Mouse (Mus musculus): ENCODE results near the gene Trpm4. TPM values are rescaled to one million over a fixed set of nuclear protein-coding genes. Genes with fewer than 3 reads are reported as not detected.
A peak's percentile ranks its signal among the peaks of the same experiment; 100 is the strongest.
"Not testable (repeated sequence)": the region's sequence is repeated elsewhere in the genome, so short reads cannot be mapped to it uniquely, and the experiment has no call there.

Trpm4 gene
- total and polyA plus RNA-seq, 3 experiments: 9.3 to 17.6 (median 12.0) TPM

DNA sequence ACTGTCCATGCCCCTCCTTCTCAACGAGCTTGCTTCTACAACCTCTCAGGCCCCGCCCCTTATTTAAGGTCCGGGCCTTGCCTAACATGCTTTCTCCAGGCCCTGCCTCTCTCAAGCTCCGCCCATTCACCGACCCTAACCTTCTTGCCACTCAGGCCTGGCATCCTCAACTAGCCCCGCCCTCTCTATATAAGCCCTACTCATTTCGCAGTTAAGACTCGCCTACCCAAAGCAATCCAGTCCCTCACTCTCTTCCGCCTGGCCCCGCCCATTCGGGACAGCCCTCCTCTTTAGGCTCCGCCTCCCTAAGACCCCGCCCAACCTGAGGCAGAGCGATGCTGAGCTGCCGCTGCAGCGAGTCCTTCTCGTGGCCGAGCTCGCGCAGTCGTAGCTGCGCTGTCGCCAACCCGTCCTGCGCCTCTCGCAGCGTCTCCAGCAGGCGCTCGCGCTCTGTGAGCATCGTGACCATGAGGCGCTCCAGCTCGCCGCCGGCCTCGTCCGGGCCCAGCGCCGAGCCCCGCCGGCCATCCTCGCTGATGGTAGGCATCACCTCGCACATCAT is 27.7 kb upstream of the Trpm4 start:
- peaks cover 4 to 29% of the 10 kb centered on the region in 2 experiments for H3K4me1 ChIP-seq (ENCODE audit: control insufficient read depth in 1 of 2, insufficient read depth in 2 of 2)
- H3K9me3 ChIP-seq (replicated peaks; ENCODE audit: low read length): peaks cover 2% of the 10 kb centered on the region
- no peaks in the 10 kb centered on the region for H3K36me3 ChIP-seq (replicated peaks in 1 of 2; ENCODE audit: control insufficient read depth in 1 of 2, insufficient read depth in 1 of 2, low read length in 1 of 2)
- no peak overlapping the region for H3K27ac ChIP-seq (ENCODE audit: insufficient read depth, low read depth)
- TF ChIP-seq MAZ (IDR thresholded peaks at IDR 0.05; ENCODE audit: low read depth, low read length) (no peak), ELF1 (IDR thresholded peaks at IDR 0.05; ENCODE audit: low read depth, low read length) (peak; percentile 69; the same call in 1 of the 2 replicates), TCF12 (IDR thresholded peaks at IDR 0.05; ENCODE audit: low read depth, low read length) (0 out of 2 replicates have a peak, but pooled peaks have one; percentile 34), MXI1 (IDR thresholded peaks at IDR 0.05; ENCODE audit: low read depth, low read length) (peak; percentile 17; the same call in 1 of the 2 replicates), NELFE (IDR thresholded peaks at IDR 0.05; ENCODE audit: low read depth, low read length) (peak; percentile 54), KAT2A (IDR thresholded peaks at IDR 0.05; ENCODE audit: insufficient replicate concordance, low read length) (no peak), UBTF (IDR thresholded peaks at IDR 0.05; ENCODE audit: low read depth, low read length) (peak; percentile 41; the same call in 1 of the 2 replicates), MAFK (IDR thresholded peaks at IDR 0.05; ENCODE audit: insufficient replicate concordance, low read length) (no peak), E2F4 (IDR thresholded peaks at IDR 0.05; ENCODE audit: insufficient replicate concordance, low read depth, low read length) (no peak), ZNF384 (IDR thresholded peaks at IDR 0.05; ENCODE audit: low read depth, low read length) (no peak), POLR2A (IDR thresholded peaks at IDR 0.05; ENCODE audit: low read depth, low read length) (peak; percentile 86), CTCF (conservative IDR thresholded peaks at IDR 0.05 in 1 of 2, IDR thresholded peaks at IDR 0.05 in 1 of 2; ENCODE audit: low read depth in 2 of 2, low read length in 2 of 2) (no peak), PAX5 (IDR thresholded peaks at IDR 0.05; ENCODE audit: low read length) (no peak), RCOR1 (conservative IDR thresholded peaks at IDR 0.05; ENCODE audit: low read depth, low read length) (no peak), NRF1 (IDR thresholded peaks at IDR 0.05; ENCODE audit: low read depth, low read length) (peak; percentile 78)
- DNase-seq (ENCODE audit: extremely low read depth): peak; percentile 98
- in situ Hi-C loops (cut with MboI; ENCODE audit: low pct_ligation_motif_present, low pct_unique_long_range_greater_than_20kb, low sequenced_read_pairs) (no loop called here), dilution Hi-C loops (cut with MboI; ENCODE audit: extremely low pct_ligation_motif_present, extremely low pct_unique_long_range_greater_than_20kb, low sequenced_read_pairs) (no loop called here)
- no peaks in the 10 kb centered on the region for H3K79me2 ChIP-seq (replicated peaks; ENCODE audit: control insufficient read depth, extremely low read depth, insufficient read depth, poor library complexity, severe bottlenecking)
- peak overlapping the region; percentile 81 for H3K4me2 ChIP-seq (ENCODE audit: insufficient read depth, low read depth, poor library complexity, severe bottlenecking)
- H3K27me3 ChIP-seq (replicated peaks): peaks cover 77% of the 10 kb centered on the region
- H3K9ac ChIP-seq (ENCODE audit: insufficient read depth, low read depth): peak overlapping the region; percentile 11
- H3K4me3 ChIP-seq (replicated peaks in 1 of 3; ENCODE audit: low read depth in 2 of 3, low read length in 2 of 3, poor library complexity in 1 of 3): peak overlapping the region; percentile 15 to 62 (median 50)

DNA sequence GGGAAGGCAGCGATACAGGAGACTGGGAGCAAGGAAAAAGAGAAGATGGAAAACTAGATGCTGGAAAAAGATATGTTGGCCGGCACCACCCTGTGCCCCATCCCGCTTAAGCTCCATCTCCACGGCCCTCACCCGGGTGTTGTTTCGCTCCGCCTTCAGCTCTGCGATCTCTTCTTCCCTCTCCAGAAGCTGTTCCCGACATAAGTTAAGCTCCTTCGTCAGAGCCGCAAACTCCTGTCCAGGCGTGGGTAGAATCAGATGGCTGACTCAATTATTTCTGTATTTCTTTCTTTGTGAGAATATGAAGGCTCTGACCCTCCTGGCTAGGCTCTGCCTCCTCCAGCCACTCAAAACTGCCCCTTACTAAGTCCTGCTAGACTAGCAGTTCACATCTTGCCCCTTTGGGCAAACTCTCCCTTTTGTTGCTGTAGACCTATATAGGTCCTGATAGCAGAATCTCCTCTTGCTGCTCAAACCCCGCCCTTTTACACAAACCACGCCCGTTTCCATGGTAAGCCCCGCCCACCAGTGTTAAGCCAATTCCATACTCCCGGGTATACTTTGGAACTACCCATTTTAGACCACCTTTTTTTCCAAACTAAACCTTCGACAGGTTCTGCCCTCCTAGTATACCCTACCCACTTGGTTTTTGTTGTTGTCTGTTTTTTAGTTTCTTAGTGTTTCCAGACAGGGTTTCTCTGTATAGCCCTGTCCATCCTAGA is 27.0 kb upstream of the Trpm4 start:
- H3K9me3 ChIP-seq (replicated peaks; ENCODE audit: low read length): peaks cover 2% of the 10 kb centered on the region
- no peaks in the 10 kb centered on the region for H3K79me2 ChIP-seq (replicated peaks; ENCODE audit: control insufficient read depth, extremely low read depth, insufficient read depth, poor library complexity, severe bottlenecking)
- dilution Hi-C loops (cut with MboI; ENCODE audit: extremely low pct_ligation_motif_present, extremely low pct_unique_long_range_greater_than_20kb, low sequenced_read_pairs) (no loop called here), in situ Hi-C loops (cut with MboI; ENCODE audit: low pct_ligation_motif_present, low pct_unique_long_range_greater_than_20kb, low sequenced_read_pairs) (no loop called here)
- H3K4me3 ChIP-seq (replicated peaks in 1 of 3; ENCODE audit: low read depth in 2 of 3, low read length in 2 of 3, poor library complexity in 1 of 3): no peak overlapping the region
- no peaks in the 10 kb centered on the region for H3K36me3 ChIP-seq (replicated peaks in 1 of 2; ENCODE audit: control insufficient read depth in 1 of 2, insufficient read depth in 1 of 2, low read length in 1 of 2)
- peaks cover 71% of the 10 kb centered on the region for H3K27me3 ChIP-seq (replicated peaks)
- H3K27ac ChIP-seq (ENCODE audit: insufficient read depth, low read depth): no peak overlapping the region
- H3K4me1 ChIP-seq (ENCODE audit: control insufficient read depth in 1 of 2, insufficient read depth in 2 of 2): peaks cover 0 to 25% of the 10 kb centered on the region in 2 experiments; a peak in 2 of 4 replicates
- DNase-seq (ENCODE audit: extremely low read depth): no peak
- no peak overlapping the region for H3K9ac ChIP-seq (ENCODE audit: insufficient read depth, low read depth)
- peak overlapping the region; percentile 4; the same call in 1 of the 2 replicates for H3K4me2 ChIP-seq (ENCODE audit: insufficient read depth, low read depth, poor library complexity, severe bottlenecking)
- no peak for TF ChIP-seq JUN (IDR thresholded peaks at IDR 0.05; ENCODE audit: insufficient read depth, low read depth, low read length)
- no peak for TF ChIP-seq JUND (conservative IDR thresholded peaks at IDR 0.05; ENCODE audit: low read depth, low read length)
- TF ChIP-seq ZNF384 (IDR thresholded peaks at IDR 0.05; ENCODE audit: low read depth, low read length): no peak
- TF ChIP-seq ZMIZ1 (IDR thresholded peaks at IDR 0.05; ENCODE audit: low read depth, low read length): no peak
- TF ChIP-seq SIN3A (IDR thresholded peaks at IDR 0.05; ENCODE audit: low read length): no peak
- TF ChIP-seq MXI1 (IDR thresholded peaks at IDR 0.05; ENCODE audit: low read depth, low read length): no peak
- TF ChIP-seq ZKSCAN1 (IDR thresholded peaks at IDR 0.05; ENCODE audit: borderline replicate concordance, low read depth, low read length): no peak

DNA sequence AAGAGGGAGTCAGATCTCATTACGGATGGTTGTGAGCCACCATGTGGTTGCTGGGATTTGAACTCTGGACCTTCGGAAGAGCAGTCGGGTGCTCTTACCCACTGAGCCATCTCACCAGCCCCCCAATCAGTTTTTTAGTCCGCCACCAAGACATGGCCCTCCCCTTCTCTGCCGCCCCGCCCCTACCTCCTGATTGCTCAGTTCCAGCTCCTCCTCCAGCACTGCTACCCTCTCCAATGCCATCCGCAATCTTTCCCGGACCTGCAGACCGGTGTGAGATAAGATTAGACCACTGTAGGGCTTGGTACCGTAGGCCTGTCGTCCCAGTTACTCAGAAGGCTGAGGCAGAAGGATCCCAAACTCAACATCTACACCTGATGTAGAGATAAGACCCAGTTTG is 25.5 kb upstream of the Trpm4 start:
- H3K4me1 ChIP-seq (ENCODE audit: control insufficient read depth in 1 of 2, insufficient read depth in 2 of 2): peaks cover 0 to 25% of the 10 kb centered on the region in 2 experiments; a peak in 2 of 4 replicates
- H3K4me3 ChIP-seq (replicated peaks in 1 of 3; ENCODE audit: low read depth in 2 of 3, low read length in 2 of 3, poor library complexity in 1 of 3); H3K27ac ChIP-seq (ENCODE audit: insufficient read depth, low read depth); H3K36me3 ChIP-seq (replicated peaks in 1 of 2; ENCODE audit: control insufficient read depth in 1 of 2, insufficient read depth in 1 of 2, low read length in 1 of 2); H3K4me2 ChIP-seq (ENCODE audit: insufficient read depth, low read depth, poor library complexity, severe bottlenecking); H3K9me3 ChIP-seq (replicated peaks; ENCODE audit: low read length); DNase-seq (ENCODE audit: extremely low read depth); H3K9ac ChIP-seq (ENCODE audit: insufficient read depth, low read depth); in situ Hi-C loops (cut with MboI; ENCODE audit: low pct_ligation_motif_present, low pct_unique_long_range_greater_than_20kb, low sequenced_read_pairs); H3K79me2 ChIP-seq (replicated peaks; ENCODE audit: control insufficient read depth, extremely low read depth, insufficient read depth, poor library complexity, severe bottlenecking); dilution Hi-C loops (cut with MboI; ENCODE audit: extremely low pct_ligation_motif_present, extremely low pct_unique_long_range_greater_than_20kb, low sequenced_read_pairs): not testable (repeated sequence)
- H3K27me3 ChIP-seq (replicated peaks): peaks cover 62% of the 10 kb centered on the region
